Mouse (Mus musculus): ENCODE measurements at regions not wholly inside any gene's neighbourhood (a gene's known extent, or its start where the extent isn't known, plus 50 kb on each side); places are given as distances from the start of the nearest gene placed in this dataset.

GRCm38 (mm10) chr4:71316605-71317004 lies 441.2 kb downstream of the Gm11232 start:
- no peak for TF ChIP-seq GATA1 (IDR thresholded peaks at IDR 0.05; ENCODE audit: low read length)

- TF ChIP-seq GATA1 (IDR thresholded peaks at IDR 0.05; ENCODE audit: low read length) = no peak
Observed at GRCm38 (mm10) chr4:71307176-71307612, 450.6 kb downstream of the Gm11232 start.

DNA sequence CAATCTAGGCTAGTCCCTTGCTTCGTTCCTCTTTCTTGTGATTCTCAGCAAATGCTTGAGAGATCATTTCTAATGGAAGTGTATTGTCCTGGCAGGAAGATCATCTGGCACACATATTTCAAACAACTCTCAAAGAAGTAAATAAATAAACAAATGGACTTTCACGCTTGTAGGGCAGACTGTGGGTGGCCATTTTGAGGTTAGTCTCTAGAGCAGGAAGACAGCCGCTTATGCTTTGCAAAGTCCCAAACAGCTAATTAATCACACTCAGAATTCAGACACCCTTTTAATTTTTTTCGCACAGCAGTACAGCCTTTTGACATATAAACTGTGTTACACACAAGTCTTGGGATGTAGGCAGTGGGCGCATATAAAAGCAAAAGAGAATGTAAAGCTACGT lies 451.1 kb downstream of the Gm11232 start:
- no peak for TF ChIP-seq GATA1 (IDR thresholded peaks at IDR 0.05; ENCODE audit: low read length)

DNA sequence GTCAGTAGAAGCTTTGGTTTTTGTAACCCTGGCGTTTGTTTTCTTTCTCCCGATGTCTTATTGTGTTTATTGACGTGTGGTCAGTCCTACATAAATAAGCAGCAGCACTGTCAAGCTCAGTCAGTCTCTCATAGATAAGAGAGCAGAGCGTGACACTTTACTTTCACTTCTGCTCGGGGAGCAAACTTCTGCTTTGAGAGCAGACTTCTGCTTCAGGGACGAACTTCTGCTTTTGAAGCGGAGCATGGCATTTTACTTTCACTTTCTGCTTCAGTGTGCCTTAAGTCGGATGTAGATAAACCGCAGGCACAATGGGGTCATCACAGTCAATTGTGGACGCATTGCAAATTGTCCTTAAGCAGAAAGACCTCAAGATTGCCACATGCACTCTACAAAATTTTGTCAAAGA lies 466.0 kb downstream of the Gm11232 start:
- no peak for TF ChIP-seq GATA1 (IDR thresholded peaks at IDR 0.05; ENCODE audit: low read length)

- TF ChIP-seq GATA1 (IDR thresholded peaks at IDR 0.05; ENCODE audit: low read length) = no peak
Observed at GRCm38 (mm10) chr4:71283147-71283546, 474.6 kb downstream of the Gm11232 start.

- TF ChIP-seq GATA1 (IDR thresholded peaks at IDR 0.05; ENCODE audit: low read length) = no peak
Observed at GRCm38 (mm10) chr4:71279710-71280109, 478.1 kb downstream of the Gm11232 start.

DNA sequence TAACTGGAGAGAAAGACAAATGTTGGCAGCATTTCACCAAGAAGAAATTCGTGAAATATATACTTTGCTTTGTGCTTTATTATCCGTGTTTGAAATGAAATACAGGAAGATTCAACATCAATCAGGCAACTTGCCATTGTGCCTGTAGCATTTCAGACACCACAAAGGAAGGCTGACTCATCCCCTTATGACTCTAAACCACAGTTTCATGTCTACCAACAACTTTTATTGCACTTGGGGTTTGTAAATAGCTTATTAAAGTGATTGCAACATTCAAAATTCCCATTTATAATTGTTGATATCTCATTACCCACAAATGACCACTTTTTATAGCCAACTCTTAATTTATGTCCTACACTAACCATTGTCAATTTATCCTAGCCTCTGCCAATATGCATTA lies 497.9 kb downstream of the Gm11232 start:
- no peak for TF ChIP-seq GATA1 (IDR thresholded peaks at IDR 0.05; ENCODE audit: low read length)

DNA sequence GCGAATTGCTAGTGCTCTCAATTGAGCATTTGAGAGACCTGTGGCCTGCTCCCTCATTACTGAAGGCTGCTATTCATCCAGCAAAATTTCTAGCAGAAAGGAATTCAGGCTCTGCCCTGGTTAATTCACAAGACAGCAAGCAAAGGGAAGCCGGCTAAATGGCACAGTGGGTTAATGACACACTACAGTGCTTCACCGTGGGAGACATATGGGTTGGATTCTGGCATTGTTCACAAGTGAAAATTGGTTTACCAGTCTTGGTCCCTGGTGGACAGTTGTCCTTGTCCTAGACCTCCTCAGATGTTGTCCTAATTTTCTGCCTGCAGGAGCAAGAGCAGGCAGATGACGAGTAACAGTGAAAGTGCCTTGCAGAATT lies 527.3 kb downstream of the Gm11232 start:
- no peak for TF ChIP-seq GATA1 (IDR thresholded peaks at IDR 0.05; ENCODE audit: low read length)

DNA sequence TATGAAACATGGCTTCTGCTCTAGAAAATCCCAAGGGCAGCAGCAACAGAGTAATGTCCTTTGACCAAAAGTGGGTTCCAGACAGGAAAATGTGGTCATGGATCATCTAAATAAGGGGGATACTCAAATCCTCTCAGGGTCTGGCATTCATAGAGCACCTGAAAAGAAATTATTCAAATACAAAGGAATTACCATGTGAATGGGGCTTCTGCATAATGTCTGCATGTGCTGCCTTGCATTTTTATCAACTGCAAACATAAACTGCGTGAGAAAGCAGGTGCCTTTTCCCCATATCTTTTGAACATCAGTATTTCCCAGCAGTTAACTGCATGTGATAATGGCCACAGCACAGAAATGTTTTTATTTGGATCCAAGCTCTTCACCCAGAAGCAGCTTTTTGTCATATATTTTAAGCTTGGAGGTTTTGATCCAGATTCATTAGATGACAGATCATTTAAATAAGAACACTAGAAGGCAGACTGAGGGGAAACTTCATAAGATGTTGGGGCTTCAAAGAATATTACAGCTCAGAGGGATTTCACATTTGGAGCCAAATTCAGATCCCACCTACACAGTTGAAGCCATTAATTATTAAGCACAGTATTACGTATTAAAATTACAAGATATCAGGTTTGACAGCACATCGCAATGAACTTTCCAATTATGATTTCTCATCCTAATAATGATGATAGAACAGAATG lies 527.8 kb downstream of the Gm11232 start:
- TF ChIP-seq GATA1 (IDR thresholded peaks at IDR 0.05; ENCODE audit: low read length) = no peak

DNA sequence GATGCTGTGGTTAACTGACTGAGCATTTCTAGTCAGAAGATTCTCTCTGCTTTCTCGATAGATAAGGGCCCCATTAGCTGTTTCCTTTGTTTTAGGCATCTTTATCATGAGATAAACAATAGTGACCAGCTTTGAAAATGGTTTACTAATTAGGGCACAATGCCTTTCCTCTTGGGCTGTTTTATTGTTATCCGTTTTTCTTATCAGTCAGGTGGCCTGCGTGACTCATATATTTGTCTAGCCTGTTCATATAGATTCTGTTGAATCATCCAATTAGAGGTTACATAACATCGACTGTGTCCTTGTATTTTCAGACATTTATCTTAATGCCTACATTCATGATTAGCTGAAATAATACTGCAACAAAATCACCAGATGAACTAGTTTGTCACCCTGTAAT lies 531.1 kb downstream of the Gm11232 start:
- peak; percentile 14 for TF ChIP-seq GATA1 (IDR thresholded peaks at IDR 0.05; ENCODE audit: low read length)

DNA sequence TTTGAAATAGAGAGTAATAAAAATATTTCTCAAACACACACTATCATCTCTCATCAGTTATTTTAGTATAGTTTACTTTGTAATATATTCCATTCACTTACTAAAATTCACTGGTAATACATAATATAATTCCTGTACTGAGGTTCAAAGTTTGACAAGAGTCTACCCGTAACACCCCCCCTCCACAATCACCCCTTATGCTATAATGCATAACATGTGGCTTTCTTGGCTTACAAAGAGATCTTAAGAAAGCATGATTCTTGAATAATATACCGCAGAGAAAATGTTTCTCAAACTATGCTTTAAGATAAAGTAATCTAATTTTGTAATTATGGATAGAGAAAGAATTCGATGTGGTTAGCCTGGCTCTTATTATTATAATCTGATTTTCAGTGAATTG lies 539.7 kb downstream of the Gm11232 start:
- no peak for TF ChIP-seq GATA1 (IDR thresholded peaks at IDR 0.05; ENCODE audit: low read length)

DNA sequence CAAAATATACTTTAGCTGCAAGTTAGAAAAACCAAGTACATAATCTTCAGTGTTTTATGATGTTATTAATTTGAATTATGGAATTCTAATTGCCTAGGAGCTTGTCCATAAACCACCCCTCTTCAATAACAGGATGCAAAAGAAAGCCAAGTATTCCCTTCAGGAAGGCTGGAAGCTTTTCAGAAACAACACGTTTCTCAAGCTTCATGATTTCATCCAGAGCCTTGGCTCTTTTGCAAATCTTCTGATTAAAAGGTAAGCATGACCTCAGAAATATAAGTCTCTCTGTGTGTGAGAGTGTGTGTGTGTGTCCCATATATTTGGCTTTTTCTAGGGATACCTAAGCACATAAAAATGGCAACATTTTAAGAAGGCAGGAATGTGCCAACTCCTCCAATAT lies 570.0 kb downstream of the Gm11232 start:
- TF ChIP-seq GATA1 (IDR thresholded peaks at IDR 0.05; ENCODE audit: low read length) = no peak

GRCm38 (mm10) chr4:71177661-71178060 lies 580.1 kb downstream of the Gm11232 start:
- no peak for TF ChIP-seq GATA1 (IDR thresholded peaks at IDR 0.05; ENCODE audit: low read length)

- TF ChIP-seq GATA1 (IDR thresholded peaks at IDR 0.05; ENCODE audit: low read length) = no peak
Observed at GRCm38 (mm10) chr4:71165802-71166201, 592.0 kb downstream of the Gm11232 start.

- no peak for TF ChIP-seq GATA1 (IDR thresholded peaks at IDR 0.05; ENCODE audit: low read length)
Observed at GRCm38 (mm10) chr4:71131670-71132317, 597.0 kb upstream of the Megf9 start.

GRCm38 (mm10) chr4:71130946-71131669 lies 596.3 kb upstream of the Megf9 start:
- no peak for TF ChIP-seq GATA1 (IDR thresholded peaks at IDR 0.05; ENCODE audit: low read length)

- no peak for TF ChIP-seq GATA1 (IDR thresholded peaks at IDR 0.05; ENCODE audit: low read length)
Observed at GRCm38 (mm10) chr4:71129306-71129705, 594.5 kb upstream of the Megf9 start.

All from G1E-ER4 (cell line).